Mouse (Mus musculus) olfactory bulb, adult 2 months (tissue): ENCODE measurements around the gene Mlph. TPM values are rescaled to one million over a fixed set of nuclear protein-coding genes. Genes with fewer than 3 reads are reported as not detected.

Experiments
- H3K27ac ChIP-seq: fragments of 200-500 bp; 2 replicates; pipeline ENCODE4 v1.5.1; 2012; ENCODE audit warnings: low read depth, low read length; ENCODE audit not compliant: insufficient read depth
- H3K4me1 ChIP-seq: fragments of 200-500 bp; 2 replicates; pipeline ENCODE4 v1.6.1; 2012; ENCODE audit warnings: low read length; ENCODE audit not compliant: control insufficient read depth, insufficient read depth
- H3K4me3 ChIP-seq: fragments of 200-500 bp; 2 replicates; pipeline ENCODE4 v1.5.1; 2012; ENCODE audit warnings: mild to moderate bottlenecking, low read depth, low read length, moderate library complexity; ENCODE audit not compliant: insufficient read depth
- CTCF ChIP-seq: fragments of 200-500 bp; IDR thresholded peaks from 2 replicates; pipeline ENCODE4 v1.5.1; 2012; ENCODE audit warnings: low read depth, mild to moderate bottlenecking, low read length, moderate library complexity; ENCODE audit not compliant: insufficient read depth
- POLR2A ChIP-seq: fragments of 200-500 bp; IDR thresholded peaks from 2 replicates; pipeline ENCODE4 v1.6.1; 2012; ENCODE audit warnings: mild to moderate bottlenecking, low read depth, low read length, moderate library complexity; ENCODE audit not compliant: insufficient read depth
- WGBS: fragments of 180-500 bp; shearing (Covaris S2); methylation state at CpG from one replicate; pipeline ENCODE4 v1.1.7; 2018; 5-methylcytosine and 5-hydroxymethylcytosine counted together
- polyA plus RNA-seq: library from polyadenylated mRNA; stranded (reverse); fragments of >200 nt; gene quantifications from 2 replicates; pipeline ENCODE4 v1.2.4, GENCODE M21; 2012; ENCODE audit warnings: low replicate concordance; ENCODE audit not compliant: missing spikeins, insufficient read depth, insufficient read length

The Mlph gene
- not detected in 2 replicates for polyA plus RNA-seq

DNA sequence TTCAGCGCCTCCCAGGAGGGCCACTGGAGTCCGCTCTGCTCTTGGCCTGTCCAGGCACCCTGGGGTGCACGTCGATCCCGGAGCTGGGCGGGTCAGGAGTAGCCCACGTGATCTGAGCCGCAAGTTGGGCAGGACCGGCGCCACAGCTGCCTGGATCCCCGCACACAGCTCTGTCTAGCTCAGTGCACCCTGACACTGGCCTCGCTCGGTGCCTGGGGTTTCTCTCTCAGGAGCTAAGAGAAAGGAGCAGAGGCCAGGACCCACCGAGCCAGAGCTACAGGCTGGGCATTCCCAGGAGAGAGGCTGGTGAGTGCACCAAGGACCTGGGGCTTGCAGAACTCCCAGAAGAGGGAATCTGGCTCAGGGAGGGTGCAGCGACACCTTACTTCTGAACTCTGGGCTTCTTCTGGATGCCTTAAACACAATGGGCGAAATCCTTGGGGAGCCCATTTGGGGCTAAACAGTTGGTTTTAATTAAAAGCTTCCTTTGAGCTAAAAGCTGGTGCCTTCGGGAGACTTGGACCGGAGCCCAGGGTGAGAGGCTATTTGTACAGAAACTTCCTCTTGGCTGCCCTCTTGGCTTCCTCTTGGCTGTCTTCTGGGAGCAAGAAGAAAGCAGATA is at the start of gene Mlph:
Gene Mlph (plus strand): TSS at position 138 of the 622 bp plus-strand sequence.
- 15% methylated on average over 18 of the region's 18 CpGs for WGBS
- Histone ChIP-seq H3K4me3 (peak within 1 kb of the TSS; percentile 11; the same call in 1 of the 2 replicates), H3K4me1 (peaks cover 7% of the 10 kb centered on the region), H3K27ac (no peak within 1 kb of the TSS)
- TF ChIP-seq CTCF (no peak), POLR2A (no peak)

GRCm38 (mm10) chr1:90866734-90867133 is 48.2 kb upstream of the Mlph start:
- WGBS: 81% methylated on average over 7 of the region's 7 CpGs
- TF ChIP-seq POLR2A: no peak
- no peak for TF ChIP-seq CTCF

DNA sequence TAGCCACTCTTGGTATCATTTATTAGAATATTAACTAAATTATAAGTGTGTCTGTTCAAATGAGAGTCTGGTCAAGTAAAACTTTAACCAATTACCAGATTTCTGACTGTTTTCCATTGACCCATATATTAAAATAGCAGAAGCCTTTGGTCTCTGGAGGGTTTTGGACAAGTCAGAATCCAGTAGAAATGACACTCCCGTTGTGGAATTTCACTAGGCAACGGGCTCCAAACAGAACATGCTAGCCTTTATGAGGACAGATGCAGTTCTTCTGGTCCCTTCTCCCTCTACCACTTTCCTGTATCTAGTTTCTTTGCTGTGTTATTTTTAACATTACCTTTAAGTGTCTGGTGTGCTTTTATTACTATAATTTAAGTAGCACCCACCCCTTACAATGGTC is 44.3 kb upstream of the Mlph start:
- Histone ChIP-seq H3K4me3 (no peak overlapping the region), H3K27ac (no peak overlapping the region), H3K4me1 (no peaks in the 10 kb centered on the region)
- no peak for TF ChIP-seq CTCF
- TF ChIP-seq POLR2A: no peak
- WGBS: 90% methylated on average over 2 of the region's 2 CpGs

More at GRCm38 (mm10) chr1:90866734-90867133, 48.2 kb upstream of the Mlph start:
- Histone ChIP-seq H3K27ac (no peak overlapping the region), H3K4me3 (no peak overlapping the region), H3K4me1 (no peaks in the 10 kb centered on the region)

DNA sequence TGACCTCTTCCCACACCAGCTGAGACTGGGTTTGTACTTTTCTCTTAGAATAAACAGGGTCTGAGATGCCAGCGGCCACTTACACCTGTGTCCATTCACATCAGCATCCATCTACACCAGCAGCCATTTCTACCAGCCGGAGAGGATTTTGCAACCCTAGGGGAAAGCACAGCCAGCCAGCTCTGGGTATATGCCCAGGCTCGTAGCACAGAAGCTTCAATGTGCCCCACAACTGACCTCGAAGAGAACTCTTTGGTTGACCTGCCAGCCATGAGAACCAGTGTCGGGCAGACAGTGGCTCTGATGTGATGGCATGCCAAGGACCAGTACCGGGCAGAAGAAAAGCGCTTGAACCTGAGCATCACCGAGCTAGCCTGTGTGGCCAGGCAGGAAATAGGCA is 39.5 kb upstream of the Mlph start:
- TF ChIP-seq POLR2A (no peak), CTCF (no peak)
- 80% methylated on average over 8 of the region's 8 CpGs for WGBS
- no peak overlapping the region for H3K27ac ChIP-seq
- H3K4me3 ChIP-seq: no peak overlapping the region
- no peaks in the 10 kb centered on the region for H3K4me1 ChIP-seq

DNA sequence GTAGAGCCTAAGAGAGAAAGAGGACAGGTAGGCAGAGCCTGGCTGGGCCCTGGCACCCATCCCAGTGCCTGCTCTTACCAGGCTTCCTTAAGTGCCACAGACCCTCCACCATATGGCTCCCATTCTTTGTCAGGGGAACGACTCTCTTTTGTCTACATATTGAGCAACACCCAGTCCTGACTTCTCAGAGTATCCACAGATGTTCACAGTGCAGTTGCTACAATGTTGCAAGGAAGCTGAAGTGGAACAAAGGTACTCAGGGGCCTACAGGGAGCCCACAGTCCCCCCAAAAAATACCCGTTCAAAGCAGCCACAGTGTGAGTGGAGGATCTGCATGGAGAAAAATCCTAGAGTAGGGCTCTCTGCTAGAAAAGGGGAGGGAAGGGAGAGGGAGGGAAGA is 38.9 kb upstream of the Mlph start:
- 60% methylated on average over 2 of the region's 2 CpGs for WGBS
- TF ChIP-seq CTCF (no peak), POLR2A (no peak)
- H3K4me1 ChIP-seq: no peaks in the 10 kb centered on the region
- no peak overlapping the region for H3K27ac ChIP-seq
- no peak overlapping the region for H3K4me3 ChIP-seq

DNA sequence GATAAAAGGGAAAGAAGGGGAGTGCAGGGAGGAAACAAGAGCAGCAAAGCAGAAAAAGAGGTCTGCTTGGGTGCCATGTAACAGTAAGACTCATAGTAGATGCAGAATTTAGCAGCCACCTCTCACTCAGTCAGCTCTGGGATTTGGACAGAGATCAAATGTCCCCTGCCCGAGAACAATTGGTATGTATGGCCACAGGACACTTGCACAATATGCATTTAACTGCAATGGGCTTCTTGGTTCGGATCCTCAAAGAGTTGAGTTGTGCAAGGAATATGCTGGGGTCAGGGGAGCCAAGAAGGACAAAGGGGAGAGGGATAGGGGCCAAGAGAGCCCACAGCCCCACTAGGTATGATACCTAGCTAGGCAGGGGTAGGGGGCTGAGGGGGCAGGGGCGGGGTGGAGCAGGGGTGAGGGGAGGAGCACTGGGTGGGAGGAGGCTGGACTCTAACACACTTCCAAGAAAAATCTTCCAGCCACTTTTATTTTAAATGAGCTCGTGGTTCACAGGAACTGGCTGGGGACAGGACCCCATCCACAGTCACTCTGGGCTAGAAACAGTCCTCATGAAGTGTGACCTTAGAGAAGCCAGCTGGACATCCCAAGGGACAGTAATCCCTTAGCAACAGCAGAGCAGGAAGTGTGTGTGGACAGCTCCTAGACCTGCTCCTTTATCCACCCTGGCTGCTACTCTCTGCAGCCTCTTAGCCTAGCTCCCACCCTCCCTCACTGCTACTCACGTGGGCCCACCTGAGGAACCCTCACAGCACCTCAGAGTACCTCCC is 38.2 kb upstream of the Mlph start:
- H3K27ac ChIP-seq: no peak overlapping the region
- no peak for TF ChIP-seq POLR2A
- TF ChIP-seq CTCF: no peak
- no peaks in the 10 kb centered on the region for H3K4me1 ChIP-seq
- WGBS: 75% methylated on average over 5 of the region's 5 CpGs
- H3K4me3 ChIP-seq: no peak overlapping the region

- H3K4me1 ChIP-seq: no peaks in the 10 kb centered on the region
- no peak overlapping the region for H3K4me3 ChIP-seq
- no peak overlapping the region for H3K27ac ChIP-seq
- TF ChIP-seq POLR2A: no peak
- no peak for TF ChIP-seq CTCF
- WGBS: 75% methylated on average over 6 of the region's 6 CpGs
These were observed 29.0 kb upstream of the Mlph start for GRCm38 (mm10) chr1:90885771-90886460.

DNA sequence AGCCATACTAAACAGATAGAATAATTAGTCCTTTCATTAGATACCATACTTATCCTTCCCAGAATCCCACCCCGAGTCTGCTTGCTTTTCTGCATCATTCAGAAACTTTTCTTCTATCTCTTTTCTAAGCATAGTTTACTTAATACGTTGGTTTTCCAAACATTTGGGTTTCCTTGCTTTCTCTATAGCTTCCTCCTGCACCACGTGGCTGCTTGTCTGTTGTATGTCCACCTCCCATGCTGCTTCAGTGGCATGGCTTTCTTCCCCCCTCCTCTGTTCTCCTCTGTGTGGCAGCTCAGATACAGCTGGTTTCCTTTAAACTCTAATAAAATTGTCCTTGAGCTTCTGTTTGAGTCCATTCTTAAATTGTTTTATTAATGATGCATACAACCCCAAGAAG is 20.4 kb upstream of the Mlph start:
- 0 out of 2 replicates have a peak, but pooled peaks cover 3% of the 10 kb centered on the region for H3K4me1 ChIP-seq
- H3K4me3 ChIP-seq: no peak overlapping the region
- H3K27ac ChIP-seq: no peak overlapping the region
- TF ChIP-seq CTCF (no peak), POLR2A (no peak)
- 65% methylated on average over 3 of the region's 3 CpGs for WGBS

DNA sequence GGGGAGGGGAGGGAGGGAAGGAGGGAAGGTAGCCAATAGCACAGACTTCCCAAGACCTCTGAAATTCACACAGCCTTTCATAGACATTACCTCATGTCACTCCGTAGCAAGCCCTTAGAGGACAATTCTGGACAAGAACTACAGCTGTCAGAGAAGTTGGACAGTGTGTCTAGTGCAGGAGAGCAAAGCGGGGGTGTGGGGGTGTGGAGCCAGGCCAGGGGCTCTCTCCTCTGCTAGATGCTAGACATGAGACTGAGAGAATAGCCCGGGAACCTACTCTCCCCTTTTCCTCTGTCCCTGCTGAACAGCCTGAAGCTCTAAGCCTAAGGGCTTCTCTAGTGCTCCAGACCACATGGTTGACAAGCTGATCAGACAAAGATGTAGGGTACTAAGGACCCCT is 19.9 kb upstream of the Mlph start:
- 69% methylated on average over 3 of the region's 3 CpGs for WGBS
- TF ChIP-seq CTCF: no peak
- TF ChIP-seq POLR2A: no peak
- no peak overlapping the region for H3K27ac ChIP-seq
- H3K4me1 ChIP-seq: 0 out of 2 replicates have a peak, but pooled peaks cover 3% of the 10 kb centered on the region
- no peak overlapping the region for H3K4me3 ChIP-seq
